Mouse (Mus musculus) forebrain, embryonic 16.5 days (tissue): ENCODE measurements around the gene Podn. TPM values are rescaled to one million over a fixed set of nuclear protein-coding genes. Genes with fewer than 3 reads are reported as not detected.
"Not testable (repeated sequence)": the region's sequence is repeated elsewhere in the genome, so short reads cannot be mapped to it uniquely, and the experiment has no call there.

Experiments
- ATAC-seq: fragments of 200-750 bp; cut with Nextera tagmentation; 2 replicates; pipeline ENCODE4 v1.8.0; 2017; ENCODE audit warnings: mild to moderate bottlenecking, moderate library complexity
- H3K27ac ChIP-seq: fragments of 300-500 bp; sonication (generic); 2 replicates; pipeline ENCODE4 v1.5.1; 2014; ENCODE audit warnings: low read length, control low read depth
- H3K27me3 ChIP-seq: fragments of 300-500 bp; sonication (generic); replicated peaks from 2 replicates; pipeline ENCODE4 v1.6.1; 2014; ENCODE audit warnings: low read length; ENCODE audit not compliant: control insufficient read depth, insufficient read depth
- H3K36me3 ChIP-seq: fragments of 300-500 bp; sonication (generic); 2 replicates; pipeline ENCODE4 v1.6.1; 2014; ENCODE audit not compliant: control insufficient read depth, insufficient read depth
- H3K4me1 ChIP-seq: fragments of 300-500 bp; sonication (generic); replicated peaks from 2 replicates; pipeline ENCODE4 v1.6.1; 2014; ENCODE audit warnings: low read length; ENCODE audit not compliant: control insufficient read depth, insufficient read depth
- H3K4me2 ChIP-seq: fragments of 300-500 bp; sonication (generic); 2 replicates; pipeline ENCODE4 v1.6.1; 2014; ENCODE audit warnings: mild to moderate bottlenecking, low read length, control low read depth
- H3K4me3 ChIP-seq: fragments of 300-500 bp; sonication (generic); replicated peaks from 2 replicates; pipeline ENCODE4 v1.5.1; 2014; ENCODE audit warnings: mild to moderate bottlenecking, low read length, control low read depth
- H3K9ac ChIP-seq: fragments of 300-500 bp; sonication (generic); replicated peaks from 2 replicates; pipeline ENCODE4 v1.6.1; 2014; ENCODE audit warnings: low read depth, low read length, control low read depth
- H3K9me3 ChIP-seq: fragments of 300-500 bp; sonication (generic); 2 replicates; pipeline ENCODE4 v1.6.1; 2016; ENCODE audit warnings: low read length; ENCODE audit not compliant: control insufficient read depth
- WGBS: fragments of 180-500 bp; shearing (Covaris S2); extraction: QIAGEN DNeasy Blood & Tissue Kit; methylation state at CpG from one replicate; pipeline ENCODE4 v1.1.7; 2014; 5-methylcytosine and 5-hydroxymethylcytosine counted together
- polyA plus RNA-seq: library from polyadenylated mRNA; unstranded; fragments of >200 nt; fragmentation: Nextera tagmentation; extraction: Ambion mirVana; gene quantifications from 2 replicates; pipeline ENCODE4 v1.2.1, GENCODE M21; 2015

Gene Podn
- 0.35 and 0.41 TPM in 2 replicates for polyA plus RNA-seq

- H3K9ac ChIP-seq = no peak within 1 kb of the TSS
- no peak within 1 kb of the TSS for H3K4me2 ChIP-seq
- no peaks in the 10 kb centered on the region for H3K9me3 ChIP-seq
- H3K4me1 ChIP-seq = no peaks in the 10 kb centered on the region
- no peaks in the 10 kb centered on the region for H3K27me3 ChIP-seq
- no peak within 1 kb of the TSS for H3K4me3 ChIP-seq
- H3K27ac ChIP-seq = no peak within 1 kb of the TSS
- no peak for ATAC-seq
- 86% methylated on average over 4 of the region's 4 CpGs for WGBS
- no peaks in the 10 kb centered on the region for H3K36me3 ChIP-seq
These were observed at the start of gene Podn for GRCm38 (mm10) chr4:108096345-108096744. Gene Podn, minus strand, starts transcription at chr4:108096445.

DNA sequence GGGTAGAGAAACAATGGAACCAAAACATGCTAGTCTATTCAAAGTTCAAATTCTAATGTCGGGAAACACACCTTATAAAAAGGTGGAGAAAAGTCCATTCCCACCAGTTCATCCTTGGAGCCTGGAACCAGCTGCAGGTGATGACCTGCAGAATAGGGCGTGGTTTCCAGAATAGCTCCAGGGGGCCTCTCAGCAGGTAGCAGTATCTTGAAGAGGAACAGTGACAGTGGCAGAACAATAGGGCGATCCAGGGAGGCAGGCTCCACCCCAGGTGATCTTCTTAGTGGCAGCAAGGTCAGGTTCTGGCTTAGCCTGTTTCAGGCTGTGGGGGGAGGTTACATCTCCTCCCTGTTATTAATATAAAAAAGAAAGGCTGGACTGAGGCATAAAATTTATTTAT is 49.3 kb upstream of the Podn start:
- H3K27ac ChIP-seq, H3K9ac ChIP-seq, H3K27me3 ChIP-seq, ATAC-seq, H3K9me3 ChIP-seq, H3K36me3 ChIP-seq, H3K4me3 ChIP-seq, H3K4me2 ChIP-seq, H3K4me1 ChIP-seq: not testable (repeated sequence)
- 36% methylated on average over 3 of the region's 3 CpGs for WGBS

GRCm38 (mm10) chr4:108144880-108145279 is 48.6 kb upstream of the Podn start, which contains the start of gene Scp2:
Gene Scp2, minus strand, starts transcription at chr4:108144998.
- Histone ChIP-seq H3K9me3 (no peaks in the 10 kb centered on the region), H3K4me1 (no peaks in the 10 kb centered on the region), H3K4me2 (no peak within 1 kb of the TSS), H3K27ac (no peak within 1 kb of the TSS), H3K27me3 (no peaks in the 10 kb centered on the region), H3K4me3 (no peak within 1 kb of the TSS), H3K36me3 (no peaks in the 10 kb centered on the region), H3K9ac (no peak within 1 kb of the TSS)
- ATAC-seq = no peak
- WGBS = 90% methylated on average over 1 of the region's 1 CpGs

- H3K4me1 ChIP-seq = no peaks in the 10 kb centered on the region
- ATAC-seq = no peak
- no peaks in the 10 kb centered on the region for H3K36me3 ChIP-seq
- no peaks in the 10 kb centered on the region for H3K27me3 ChIP-seq
- H3K9ac ChIP-seq = no peak overlapping the region
- no peaks in the 10 kb centered on the region for H3K9me3 ChIP-seq
- H3K4me2 ChIP-seq = no peak overlapping the region
- no peak overlapping the region for H3K4me3 ChIP-seq
- no peak overlapping the region for H3K27ac ChIP-seq
These were observed 47.5 kb upstream of the Podn start for GRCm38 (mm10) chr4:108143778-108144177.

- H3K9me3 ChIP-seq, H3K4me2 ChIP-seq, ATAC-seq, H3K27ac ChIP-seq, H3K27me3 ChIP-seq, H3K9ac ChIP-seq, H3K4me3 ChIP-seq, H3K36me3 ChIP-seq, H3K4me1 ChIP-seq: not testable (repeated sequence)
- WGBS = 97% methylated on average over 2 of the region's 2 CpGs
These were observed 46.9 kb upstream of the Podn start for GRCm38 (mm10) chr4:108143178-108143577.

DNA sequence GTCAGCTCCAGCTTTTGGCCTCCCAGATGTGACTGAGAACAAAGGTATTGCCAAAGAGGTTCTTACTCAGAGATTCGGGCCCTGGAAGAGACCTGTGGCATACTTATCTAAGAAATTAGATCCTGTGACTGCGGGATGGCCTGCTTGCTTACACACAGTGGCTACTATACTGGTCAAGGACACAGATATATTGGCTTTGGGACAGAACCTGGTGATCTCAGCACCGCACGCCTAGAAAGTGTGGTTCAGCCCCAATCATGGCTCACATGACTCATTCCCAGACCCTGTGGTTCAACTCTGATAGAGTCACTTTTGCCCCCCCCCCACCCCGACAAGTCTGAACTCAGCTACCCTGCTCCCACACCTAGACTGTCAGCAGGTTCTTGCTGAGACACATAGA is 40.7 kb upstream of the Podn start:
- 91% methylated on average over 5 of the region's 5 CpGs for WGBS
- Histone ChIP-seq H3K4me2 (no peak overlapping the region), H3K4me1 (no peaks in the 10 kb centered on the region), H3K27ac (no peak overlapping the region), H3K27me3 (no peaks in the 10 kb centered on the region), H3K4me3 (no peak overlapping the region), H3K9me3 (no peaks in the 10 kb centered on the region), H3K9ac (no peak overlapping the region), H3K36me3 (no peaks in the 10 kb centered on the region)
- ATAC-seq = no peak

- Histone ChIP-seq H3K27ac (no peak overlapping the region), H3K4me3 (no peak overlapping the region), H3K4me1 (no peaks in the 10 kb centered on the region), H3K4me2 (no peak overlapping the region), H3K27me3 (no peaks in the 10 kb centered on the region), H3K9ac (no peak overlapping the region), H3K9me3 (no peaks in the 10 kb centered on the region), H3K36me3 (no peaks in the 10 kb centered on the region)
- 91% methylated on average over 3 of the region's 3 CpGs for WGBS
- ATAC-seq = no peak
These were observed 34.2 kb upstream of the Podn start for GRCm38 (mm10) chr4:108130452-108130851.

DNA sequence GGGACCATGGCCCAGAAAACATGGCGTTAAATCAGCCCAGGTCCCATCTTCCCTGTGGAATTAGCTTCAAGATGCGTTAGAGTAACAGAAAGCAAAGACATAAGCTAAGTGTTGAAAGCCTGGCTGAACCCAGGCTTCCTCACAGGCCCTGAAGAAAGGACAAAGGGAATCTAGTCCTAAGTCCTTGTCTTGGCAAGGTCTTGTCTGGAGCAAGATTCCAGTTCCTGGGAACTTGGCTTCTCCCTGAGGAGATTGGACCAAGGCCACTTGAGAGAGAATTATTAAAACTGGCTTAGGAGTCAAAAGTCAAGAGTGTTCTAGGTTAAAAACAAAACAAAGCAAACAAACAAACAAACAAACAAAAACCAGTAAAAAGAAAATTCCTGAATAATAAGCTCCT is 32.1 kb upstream of the Podn start:
- 88% methylated on average over 2 of the region's 2 CpGs for whole genome bisulfite sequencing
- ATAC-seq = no peak

GRCm38 (mm10) chr4:108127516-108127915 is 31.3 kb upstream of the Podn start:
- no peaks in the 10 kb centered on the region for H3K4me1 ChIP-seq
- no peak for ATAC-seq
- no peaks in the 10 kb centered on the region for H3K27me3 ChIP-seq
- no peaks in the 10 kb centered on the region for H3K36me3 ChIP-seq
- no peak overlapping the region for H3K4me2 ChIP-seq
- H3K9me3 ChIP-seq = no peaks in the 10 kb centered on the region
- 89% methylated on average over 5 of the region's 5 CpGs for WGBS
- H3K4me3 ChIP-seq = no peak overlapping the region
- no peak overlapping the region for H3K9ac ChIP-seq
- H3K27ac ChIP-seq = no peak overlapping the region

More for the DNA sequence above, 32.1 kb upstream of the Podn start:
- Histone ChIP-seq H3K4me3 (no peak overlapping the region), H3K9ac (no peak overlapping the region), H3K4me2 (no peak overlapping the region), H3K36me3 (no peaks in the 10 kb centered on the region), H3K27me3 (no peaks in the 10 kb centered on the region), H3K9me3 (no peaks in the 10 kb centered on the region), H3K27ac (no peak overlapping the region), H3K4me1 (no peaks in the 10 kb centered on the region)

GRCm38 (mm10) chr4:108126260-108126659 is 30.0 kb upstream of the Podn start:
- Histone ChIP-seq H3K27ac (no peak overlapping the region), H3K9ac (no peak overlapping the region), H3K36me3 (no peaks in the 10 kb centered on the region), H3K9me3 (no peaks in the 10 kb centered on the region), H3K4me1 (no peaks in the 10 kb centered on the region), H3K4me3 (no peak overlapping the region), H3K4me2 (no peak overlapping the region), H3K27me3 (no peaks in the 10 kb centered on the region)
- no peak for ATAC-seq
- 88% methylated on average over 4 of the region's 4 CpGs for WGBS
